Mouse (Mus musculus) MEL (cell line): ENCODE measurements around the gene Gm17359. TPM values are rescaled to one million over a fixed set of nuclear protein-coding genes. Genes with fewer than 3 reads are reported as not detected.

Source experiments
- DNase-seq: peaks from one replicate; pipeline ENCODE4 v3.0.0; 2011; ENCODE audit warnings: low read depth, low spot score
- H3K27ac ChIP-seq: 2 replicates; pipeline ENCODE4 v1.5.1; 2012; ENCODE audit warnings: low read depth, mild to moderate bottlenecking, control low read depth, low read length, moderate library complexity; ENCODE audit not compliant: control insufficient read depth
- H3K27me3 ChIP-seq, 2 experiments: fragments of 150-350 bp in 1 of 2; sonication (generic) in 1 of 2; 2 replicates each; pipeline ENCODE4 v1.6.1; 2012; ENCODE audit warnings: low read length in 2 of 2, mild to moderate bottlenecking in 2 of 2, improper control_type of control experiment in 1 of 2, moderate library complexity in 1 of 2; ENCODE audit not compliant: insufficient read depth in 2 of 2, control insufficient read depth in 1 of 2
- H3K36me3 ChIP-seq, 2 experiments: 2 replicates each; pipeline ENCODE4 v1.6.1; 2012 to 2014; ENCODE audit warnings: low read length in 2 of 2, improper control_type of control experiment in 1 of 2, inconsistent platforms in 1 of 2, mild to moderate bottlenecking in 1 of 2; ENCODE audit not compliant: insufficient read depth in 2 of 2, control insufficient read depth in 1 of 2
- H3K4me1 ChIP-seq, 2 experiments: fragments of 150-350 bp in 1 of 2; sonication (generic) in 1 of 2; 2 replicates each; pipeline ENCODE4 v1.6.1; 2012; ENCODE audit warnings: low read length in 2 of 2, improper control_type of control experiment in 1 of 2, mild to moderate bottlenecking in 1 of 2; ENCODE audit not compliant: insufficient read depth in 2 of 2, control insufficient read depth in 1 of 2
- H3K4me3 ChIP-seq, 2 experiments: fragments of 150-350 bp in 1 of 2; sonication (generic) in 1 of 2; 2 replicates each; pipeline ENCODE4 v1.5.1; 2012; ENCODE audit warnings: low read depth in 2 of 2, low read length in 2 of 2, mild to moderate bottlenecking in 2 of 2, moderate library complexity in 2 of 2, control low read depth in 1 of 2, improper control_type of control experiment in 1 of 2; ENCODE audit not compliant: control insufficient read depth in 1 of 2, insufficient read depth in 1 of 2
- H3K79me2 ChIP-seq: 2 replicates; pipeline ENCODE4 v1.6.1; 2012; ENCODE audit warnings: mild to moderate bottlenecking, low read length, moderate library complexity; ENCODE audit not compliant: control insufficient read depth, poor library complexity, insufficient read depth
- H3K9ac ChIP-seq: 2 replicates; pipeline ENCODE4 v1.6.1; 2012; ENCODE audit warnings: low read depth, mild to moderate bottlenecking, control low read depth, low read length, moderate library complexity; ENCODE audit not compliant: control insufficient read depth, poor library complexity, severe bottlenecking
- H3K9me3 ChIP-seq: fragments of 150-350 bp; sonication (generic); replicated peaks from 2 replicates; pipeline ENCODE4 v1.6.1; 2012; ENCODE audit warnings: mild to moderate bottlenecking, low read length, improper control_type of control experiment, moderate library complexity; ENCODE audit not compliant: insufficient read depth
- CHD1 ChIP-seq: IDR thresholded peaks from 2 replicates; pipeline ENCODE4 v1.6.1; 2012; ENCODE audit warnings: low read depth, mild to moderate bottlenecking, inconsistent platforms, low read length, improper control_type of control experiment
- CTCF ChIP-seq, 3 experiments: IDR thresholded peaks in 2 of 3; conservative IDR thresholded peaks in 1 of 3; 2 replicates each; pipeline ENCODE4 v1.5.1; 2011 to 2012; ENCODE audit warnings: low read length in 3 of 3, low read depth in 2 of 3, mild to moderate bottlenecking in 2 of 3, improper control_type of control experiment in 1 of 3, inconsistent platforms in 1 of 3, mixed read lengths in 1 of 3, moderate library complexity in 1 of 3; ENCODE audit not compliant: control insufficient read depth in 1 of 3, insufficient read depth in 1 of 3, poor library complexity in 1 of 3, severe bottlenecking in 1 of 3
- ELF1 ChIP-seq: IDR thresholded peaks from 2 replicates; pipeline ENCODE4 v1.6.1; 2014; ENCODE audit warnings: low read depth, mild to moderate bottlenecking, inconsistent platforms, low read length, improper control_type of control experiment, moderate library complexity
- EP300 ChIP-seq, 2 experiments: IDR thresholded peaks; 2 replicates each; pipeline ENCODE4 v1.6.1; 2011; ENCODE audit warnings: improper control_type of control experiment in 2 of 2, low read length in 2 of 2, low read depth in 1 of 2, mild to moderate bottlenecking in 1 of 2
- GABPA ChIP-seq: IDR thresholded peaks from 2 replicates; pipeline ENCODE4 v1.6.1; 2012; ENCODE audit warnings: low read depth, mild to moderate bottlenecking, inconsistent platforms, low read length, improper control_type of control experiment, moderate library complexity
- HCFC1 ChIP-seq: IDR thresholded peaks from 2 replicates; pipeline ENCODE4 v1.6.1; 2012; ENCODE audit warnings: low read depth, mild to moderate bottlenecking, inconsistent platforms, low read length, improper control_type of control experiment, moderate library complexity
- JUND ChIP-seq: IDR thresholded peaks from 2 replicates; pipeline ENCODE4 v1.6.1; 2011; ENCODE audit warnings: low read depth, mild to moderate bottlenecking, improper control_type of control experiment, low read length
- KAT2A ChIP-seq: conservative IDR thresholded peaks from 2 replicates; pipeline ENCODE4 v1.6.1; 2012; ENCODE audit warnings: low read depth, low read length, improper control_type of control experiment, inconsistent platforms
- MAX ChIP-seq: IDR thresholded peaks from 2 replicates; pipeline ENCODE4 v1.6.1; 2011; ENCODE audit warnings: low read length, improper control_type of control experiment
- MEF2A ChIP-seq: IDR thresholded peaks from 2 replicates; pipeline ENCODE4 v1.6.1; 2014; ENCODE audit warnings: low read depth, mild to moderate bottlenecking, inconsistent platforms, low read length, improper control_type of control experiment; ENCODE audit not compliant: poor library complexity, insufficient replicate concordance, severe bottlenecking; ENCODE audit errors: extremely low read depth
- NELFE ChIP-seq: IDR thresholded peaks from 2 replicates; pipeline ENCODE4 v1.6.1; 2011; ENCODE audit warnings: low read depth, low read length, improper control_type of control experiment
- NRF1 ChIP-seq: IDR thresholded peaks from 2 replicates; pipeline ENCODE4 v1.6.1; 2014; ENCODE audit warnings: low read depth, mild to moderate bottlenecking, inconsistent platforms, low read length, improper control_type of control experiment, moderate library complexity; ENCODE audit not compliant: poor library complexity, insufficient read depth, severe bottlenecking
- POLR2A ChIP-seq, 2 experiments: IDR thresholded peaks; 2 replicates each; pipeline ENCODE4 v1.6.1; 2011 to 2012; ENCODE audit warnings: low read length in 2 of 2, mild to moderate bottlenecking in 2 of 2, control low read depth in 1 of 2, improper control_type of control experiment in 1 of 2, low read depth in 1 of 2, moderate library complexity in 1 of 2; ENCODE audit not compliant: control insufficient read depth in 1 of 2, insufficient read depth in 1 of 2, poor library complexity in 1 of 2
- POLR2AphosphoS2 ChIP-seq: IDR thresholded peaks from 2 replicates; pipeline ENCODE4 v1.6.1; 2011; ENCODE audit warnings: low read length, improper control_type of control experiment
- POLR2AphosphoS5 ChIP-seq: IDR thresholded peaks from 2 replicates; pipeline ENCODE4 v1.6.1; 2012; ENCODE audit warnings: low read depth, borderline replicate concordance, mild to moderate bottlenecking, inconsistent platforms, low read length, moderate library complexity, mixed read lengths
- RCOR1 ChIP-seq: IDR thresholded peaks from 2 replicates; pipeline ENCODE4 v1.6.1; 2012; ENCODE audit warnings: low read depth, mild to moderate bottlenecking, inconsistent platforms, low read length, improper control_type of control experiment
- SIN3A ChIP-seq: IDR thresholded peaks from 2 replicates; pipeline ENCODE4 v1.6.1; 2012; ENCODE audit warnings: low read length, improper control_type of control experiment, inconsistent platforms
- SMC3 ChIP-seq: IDR thresholded peaks from 2 replicates; pipeline ENCODE4 v1.6.1; 2011; ENCODE audit warnings: low read depth, low read length, improper control_type of control experiment
- TAL1 ChIP-seq: IDR thresholded peaks from 2 replicates; pipeline ENCODE4 v1.6.1; 2012; ENCODE audit warnings: mild to moderate bottlenecking, inconsistent platforms, low read length, moderate library complexity, mixed read lengths
- UBTF ChIP-seq: IDR thresholded peaks from 2 replicates; pipeline ENCODE4 v1.6.1; 2012; ENCODE audit warnings: low read depth, mild to moderate bottlenecking, inconsistent platforms, low read length, improper control_type of control experiment, moderate library complexity, borderline replicate concordance; ENCODE audit not compliant: insufficient read depth
- USF1 ChIP-seq: IDR thresholded peaks from 2 replicates; pipeline ENCODE4 v1.6.1; 2014; ENCODE audit warnings: low read depth, mild to moderate bottlenecking, inconsistent platforms, low read length, improper control_type of control experiment, moderate library complexity
- USF2 ChIP-seq, 2 experiments: IDR thresholded peaks; 2 replicates each; pipeline ENCODE4 v1.6.1; 2011 to 2012; ENCODE audit warnings: improper control_type of control experiment in 2 of 2, low read length in 2 of 2, borderline replicate concordance in 1 of 2, inconsistent platforms in 1 of 2, low read depth in 1 of 2, mild to moderate bottlenecking in 1 of 2; ENCODE audit not compliant: insufficient read depth in 1 of 2
- ZKSCAN1 ChIP-seq: IDR thresholded peaks from 2 replicates; pipeline ENCODE4 v1.6.1; 2012; ENCODE audit warnings: low read depth, mild to moderate bottlenecking, inconsistent platforms, low read length, improper control_type of control experiment, moderate library complexity
- ZMIZ1 ChIP-seq: IDR thresholded peaks from 2 replicates; pipeline ENCODE4 v1.6.1; 2012; ENCODE audit warnings: low read depth, mild to moderate bottlenecking, inconsistent platforms, low read length, improper control_type of control experiment, moderate library complexity
- ZNF384 ChIP-seq: IDR thresholded peaks from 2 replicates; pipeline ENCODE4 v1.6.1; 2012; ENCODE audit warnings: low read depth, mild to moderate bottlenecking, inconsistent platforms, low read length, improper control_type of control experiment
- polyA plus RNA-seq, 2 experiments: library from polyadenylated mRNA; stranded (reverse) in 1 of 2; unstranded in 1 of 2; fragments of >175 nt in 1 of 2; fragments of >200 nt in 1 of 2; gene quantifications; 2 replicates each; pipeline versions ENCODE4 v1.2.1 to v1.2.4; 2012; ENCODE audit warnings: low replicate concordance in 2 of 2, low read depth in 1 of 2; ENCODE audit not compliant: insufficient read length in 2 of 2, insufficient read depth in 1 of 2, missing spikeins in 1 of 2
- total RNA-seq: library from RNA; depleted of rRNA; stranded (reverse); fragments of 300-350 nt; gene quantifications from 2 replicates; pipeline ENCODE4 v1.2.3, GENCODE M21; 2012

Gm17359 gene
- total and polyA plus RNA-seq, 3 experiments, result 0.15 TPM; not detected in 2

- Histone ChIP-seq H3K27me3 (peaks cover 9 to 10% of the 10 kb centered on the region in 2 experiments), H3K4me3 (no peak overlapping the region), H3K9ac (no peak overlapping the region), H3K27ac (no peak overlapping the region), H3K79me2 (no peaks in the 10 kb centered on the region), H3K9me3 (no peaks in the 10 kb centered on the region), H3K4me1 (no peaks in the 10 kb centered on the region), H3K36me3 (no peaks in the 10 kb centered on the region)
- no peak for DNase-seq
- TF ChIP-seq UBTF (no peak), ZKSCAN1 (no peak)
These were observed 42.9 kb downstream of the Gm17359 start for GRCm38 (mm10) chr3:79379255-79379836.

DNA sequence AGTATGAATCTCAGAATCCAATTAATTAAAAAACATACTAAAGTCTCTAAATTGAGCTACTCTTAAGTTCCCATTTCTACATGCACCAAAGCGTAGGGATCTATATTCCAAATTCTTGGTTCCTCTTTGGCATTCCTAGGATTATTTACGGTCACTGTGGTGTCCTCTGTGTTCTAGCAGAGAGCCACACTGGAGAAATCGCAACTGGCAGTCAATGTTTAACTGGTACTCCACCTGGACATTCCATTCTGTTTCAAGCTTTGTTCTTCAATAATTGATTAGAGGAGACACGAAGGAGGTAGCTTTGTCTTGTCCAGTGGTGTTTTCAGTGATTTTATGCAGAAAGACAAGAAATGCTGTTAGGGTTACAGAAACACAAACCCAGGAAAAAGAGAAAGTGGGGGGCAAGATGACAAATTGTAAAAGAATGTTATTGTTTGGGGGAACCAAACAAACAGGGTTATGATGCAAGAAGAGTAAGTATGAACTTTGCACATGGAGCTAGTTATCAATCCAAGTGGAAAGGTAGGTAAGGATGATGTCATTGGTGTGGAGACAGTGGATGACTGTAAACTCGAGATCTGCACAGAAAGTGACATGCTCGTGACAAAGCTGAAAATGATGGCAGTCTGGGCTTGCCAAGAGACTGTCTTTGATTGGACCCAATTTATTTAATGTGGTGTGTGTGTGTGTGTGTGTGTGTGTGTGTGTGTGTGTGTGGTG lies 43.6 kb downstream of the Gm17359 start:
- no peak overlapping the region for H3K4me3 ChIP-seq
- no peak overlapping the region for H3K9ac ChIP-seq
- DNase-seq, result no peak
- H3K9me3 ChIP-seq, result no peaks in the 10 kb centered on the region
- H3K79me2 ChIP-seq, result no peaks in the 10 kb centered on the region
- no peaks in the 10 kb centered on the region for H3K36me3 ChIP-seq
- no peak overlapping the region for H3K27ac ChIP-seq
- TF ChIP-seq CHD1 (no peak), SMC3 (no peak), MEF2A (no peak), CTCF (IDR thresholded peaks at IDR 0.05 in 2 of 3, conservative IDR thresholded peaks at IDR 0.05 in 1 of 3; ENCODE audit: control insufficient read depth in 1 of 3, insufficient read depth in 1 of 3, low read depth in 2 of 3, low read length in 3 of 3, poor library complexity in 1 of 3, severe bottlenecking in 1 of 3) (no peak), MAX (no peak), TAL1 (no peak), HCFC1 (no peak), USF1 (no peak)
- peaks cover 9 to 10% of the 10 kb centered on the region in 2 experiments for H3K27me3 ChIP-seq
- no peaks in the 10 kb centered on the region for H3K4me1 ChIP-seq

DNA sequence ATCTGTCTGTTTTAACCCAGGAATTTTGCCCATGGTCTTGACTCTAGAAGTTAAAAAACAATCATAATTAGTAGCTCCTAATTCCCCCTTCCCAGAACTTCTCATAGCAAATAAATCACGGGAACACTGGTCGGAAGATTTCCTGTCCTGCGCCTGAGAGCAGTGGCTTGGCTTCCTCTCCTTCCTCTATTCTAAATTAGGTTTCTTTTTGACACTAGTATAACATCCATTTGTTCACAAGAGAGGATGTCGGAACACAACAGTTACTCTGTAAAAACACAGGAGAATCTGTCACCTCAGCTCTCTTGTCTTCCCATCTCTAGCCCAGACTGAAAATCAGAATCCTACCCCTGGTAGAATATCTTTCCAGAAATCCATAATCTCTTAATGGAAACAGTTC lies 44.9 kb downstream of the Gm17359 start:
- TF ChIP-seq USF2 (IDR thresholded peaks at IDR 0.05; ENCODE audit: borderline replicate concordance in 1 of 2, insufficient read depth in 1 of 2, low read depth in 1 of 2, low read length in 2 of 2), result no peak
- no peak for TF ChIP-seq NRF1
- TF ChIP-seq ZMIZ1, result no peak
- no peak for TF ChIP-seq POLR2AphosphoS2
- TF ChIP-seq JUND, result no peak
- TF ChIP-seq RCOR1, result no peak
- no peak for TF ChIP-seq KAT2A
- TF ChIP-seq ZNF384, result no peak
- no peak for TF ChIP-seq ELF1
- TF ChIP-seq EP300 (IDR thresholded peaks at IDR 0.05; ENCODE audit: low read depth in 1 of 2, low read length in 2 of 2), result no peak
- no peak for TF ChIP-seq UBTF
- TF ChIP-seq NELFE, result no peak
- TF ChIP-seq SIN3A, result no peak
- TF ChIP-seq TAL1, result no peak
- TF ChIP-seq ZKSCAN1, result no peak
- TF ChIP-seq POLR2A (IDR thresholded peaks at IDR 0.05; ENCODE audit: control insufficient read depth in 1 of 2, insufficient read depth in 1 of 2, low read depth in 1 of 2, low read length in 2 of 2, poor library complexity in 1 of 2), result no peak
- TF ChIP-seq GABPA, result no peak
- no peak for TF ChIP-seq POLR2AphosphoS5
- TF ChIP-seq, all 39 proteins: peak for 0
- Histone ChIP-seq H3K27ac (no peak overlapping the region), H3K9me3 (no peaks in the 10 kb centered on the region), H3K27me3 (peaks cover 10 to 12% of the 10 kb centered on the region in 2 experiments), H3K79me2 (no peaks in the 10 kb centered on the region), H3K9ac (no peak overlapping the region), H3K36me3 (no peaks in the 10 kb centered on the region), H3K4me1 (no peaks in the 10 kb centered on the region), H3K4me3 (no peak overlapping the region)
- DNase-seq, result no peak
